Mouse (Mus musculus): ENCODE data around the gene Samd1. TPM values are rescaled to one million over a fixed set of nuclear protein-coding genes. Genes with fewer than 3 reads are reported as not detected.

Samd1 gene
- 5.2 and 5.8 TPM in 2 replicates for polyA plus RNA-seq (2015; fragmentation: Nextera tagmentation; extraction: Ambion mirVana)

GRCm38 (mm10) chr8:83997511-83998141 is at the start of gene Samd1:
Gene Samd1, plus strand, starts transcription at chr8:83997672.

DNA sequence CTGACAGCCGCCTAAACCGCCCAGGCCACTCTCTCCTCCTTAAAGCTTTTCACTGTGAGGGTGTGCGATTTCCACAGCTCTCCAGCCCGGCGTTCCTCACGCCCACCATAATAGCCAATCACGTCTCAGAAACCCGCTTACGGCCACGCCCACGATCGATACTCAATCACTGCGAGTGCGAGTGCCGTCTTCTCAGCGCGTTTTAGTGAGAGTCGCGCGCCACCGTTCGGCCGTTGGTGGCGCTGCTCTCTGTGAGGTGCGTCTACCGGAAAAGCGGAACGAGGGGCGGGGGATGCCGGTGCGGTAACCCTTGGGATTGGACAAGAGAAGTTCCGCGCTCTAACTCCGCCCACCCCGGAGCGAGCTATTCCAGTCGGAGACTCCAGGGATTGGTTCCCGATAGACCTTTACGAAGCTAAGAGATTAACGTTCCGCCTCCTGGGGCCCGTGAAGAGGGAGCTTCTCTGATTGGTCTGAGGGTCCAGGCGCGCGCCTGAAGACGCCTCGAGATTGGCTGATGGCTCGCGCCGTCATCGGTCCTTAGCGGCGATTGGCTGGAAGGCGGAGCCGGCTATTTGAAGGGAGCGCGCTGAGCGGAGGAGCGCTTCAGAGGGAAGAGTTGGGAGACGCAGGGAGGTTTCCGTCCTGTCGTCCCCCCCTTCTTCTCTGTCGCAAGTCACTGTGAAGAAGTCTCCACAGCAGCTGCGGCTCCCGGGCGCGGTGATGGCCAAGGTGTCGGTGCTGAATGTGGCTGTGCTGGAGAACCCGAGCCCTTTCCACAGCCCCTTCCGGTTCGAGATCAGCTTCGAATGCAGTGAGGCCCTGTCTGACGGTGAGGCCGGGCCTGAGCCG is 42.1 kb upstream of the Samd1 start, which contains the start of the genes Gm10644 and Asf1b:
Gene Gm10644 (minus strand): TSS at position 100 of the 852 bp plus-strand sequence.
Gene Asf1b (plus strand): TSS at position 402 of the 852 bp plus-strand sequence.

DNA sequence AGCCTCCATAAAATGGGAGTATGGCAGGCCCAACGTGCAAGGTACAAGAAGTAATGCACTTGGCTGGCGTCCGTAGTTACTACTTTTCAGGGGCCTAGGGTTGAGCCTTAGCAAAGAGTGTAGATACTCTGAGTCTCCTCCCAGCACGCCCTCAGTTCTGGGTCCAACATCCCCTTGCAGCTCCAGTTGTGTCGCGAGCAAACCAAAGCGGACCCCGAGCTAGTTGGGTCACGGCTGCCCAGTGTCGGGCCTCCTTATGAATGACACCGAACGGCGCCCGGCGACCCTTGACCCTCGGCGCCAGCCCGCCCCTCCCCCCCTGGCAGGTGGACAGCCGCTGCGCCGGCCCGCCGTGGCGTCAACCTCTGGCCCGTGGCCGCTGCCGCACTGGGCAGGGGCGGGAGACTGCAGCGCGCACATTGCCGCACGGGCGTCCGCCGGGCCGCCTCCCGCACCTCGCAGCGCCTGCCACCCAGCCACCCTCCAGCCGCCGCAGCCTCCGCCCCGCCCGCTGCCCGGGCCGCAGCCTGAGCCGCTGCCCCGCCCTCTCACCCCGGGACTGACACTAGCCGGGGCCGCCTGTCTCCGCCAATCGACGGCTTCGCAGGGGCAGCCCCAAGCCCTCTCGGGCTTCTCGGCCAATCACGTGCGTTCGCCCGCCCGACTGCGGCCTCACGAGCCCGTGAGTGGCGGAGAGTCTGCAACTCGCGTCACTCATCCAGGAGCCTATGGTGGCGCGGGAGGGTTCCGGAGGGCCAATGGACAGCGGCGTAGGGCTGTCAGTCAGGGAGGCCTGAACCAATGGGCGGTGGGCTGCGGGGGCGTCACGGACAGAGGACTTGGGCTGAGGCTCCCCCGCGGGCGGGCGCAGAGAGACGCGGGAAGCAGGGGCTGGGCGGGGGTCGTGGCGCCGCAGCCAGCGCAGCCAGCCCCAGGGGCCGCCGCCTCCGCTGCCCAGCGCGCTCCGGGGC is 25.0 kb upstream of the Samd1 start, which contains the start of gene Prkaca:
Gene Prkaca (plus strand): TSS at position 844 of the 971 bp plus-strand sequence.

GRCm38 (mm10) chr8:84001281-84002000 is 4.0 kb downstream of the Samd1 start, which contains the start of gene 1700067K01Rik:
Gene 1700067K01Rik, plus strand, starts transcription at chr8:84001502.

GRCm38 (mm10) chr8:84011705-84012498 is 14.4 kb downstream of the Samd1 start, which contains the start of gene 2210011C24Rik:
Gene 2210011C24Rik, minus strand, starts transcription at chr8:84012171.

DNA sequence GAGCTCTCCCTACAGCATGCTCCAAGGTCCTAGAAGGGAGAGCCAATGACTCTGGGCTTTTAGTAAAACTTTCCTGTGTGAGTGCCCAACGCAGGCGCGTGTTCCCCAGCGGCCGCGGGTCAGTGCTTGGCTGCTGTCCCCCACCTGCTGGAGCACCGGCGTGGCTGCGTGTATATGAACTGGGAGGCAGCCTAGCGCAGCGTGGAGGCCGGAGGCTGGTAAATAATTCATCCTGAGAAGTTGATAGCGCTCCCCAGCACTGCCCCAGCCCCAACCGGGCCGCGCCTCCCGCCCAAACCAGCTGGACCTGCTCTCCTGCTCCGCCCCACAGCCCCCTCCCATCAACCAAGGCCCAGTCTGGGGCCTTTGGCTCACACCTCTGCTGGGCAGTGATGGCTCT is 23.6 kb downstream of the Samd1 start, which contains the start of gene Palm3:
Gene Palm3 (plus strand): TSS at position 376 of the 400 bp plus-strand sequence.

GRCm38 (mm10) chr8:84042066-84042947 is 44.8 kb downstream of the Samd1 start, which contains the start of gene Il27ra:
Gene Il27ra, minus strand, starts transcription at chr8:84042589.

DNA sequence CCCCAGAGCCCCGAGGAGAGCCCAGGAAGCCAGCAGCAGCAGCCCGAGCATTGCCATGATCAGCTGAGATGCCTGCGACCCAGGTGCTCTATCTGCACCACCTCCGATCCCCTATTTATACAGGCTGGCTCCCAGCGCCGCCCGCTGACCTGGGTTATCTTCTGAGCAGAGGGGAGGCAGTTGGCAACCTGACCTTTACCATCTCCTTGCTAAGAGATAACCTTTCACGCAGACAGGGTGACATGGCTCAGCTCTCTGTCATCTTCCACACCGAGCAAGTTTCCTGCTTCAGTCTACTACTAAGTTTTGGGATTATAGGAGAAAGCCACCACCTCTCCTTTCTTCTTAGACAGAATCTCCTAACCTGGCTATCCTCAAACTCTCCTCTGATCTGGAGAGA is 47.4 kb downstream of the Samd1 start, which contains the start of gene Rln3:
Gene Rln3 (minus strand): TSS at position 101 of the 400 bp plus-strand sequence.

Small RNAs within 50 kb of the gene (microRNA-seq; reads per million reads assigned to microRNA genes)
- not detected for gene Mir1199 (ENCODE audit: borderline replicate concordance, insufficient number of aligned reads)
- gene Mir8111 (ENCODE audit: borderline replicate concordance, insufficient number of aligned reads): 3.9 reads per million, percentile 2 among the genes with 10 or more reads in this experiment

Other genes with a start within 250 kb of the Samd1 start
- 16.4 and 19.5 TPM in 2 replicates for gene Adgrl1, start 97.6 kb upstream of the Samd1 start, polyA plus RNA-seq (2015; fragmentation: Nextera tagmentation; extraction: Ambion mirVana)
- 0.13 and 0.28 TPM in 2 replicates for gene Gm10644, start 42.5 kb upstream of the Samd1 start, polyA plus RNA-seq (2015; fragmentation: Nextera tagmentation; extraction: Ambion mirVana)
- gene Asf1b, start 42.2 kb upstream of the Samd1 start, polyA plus RNA-seq (2015; fragmentation: Nextera tagmentation; extraction: Ambion mirVana): 17.9 and 18.7 TPM in 2 replicates
- gene Prkaca, start 24.7 kb upstream of the Samd1 start, polyA plus RNA-seq (2015; fragmentation: Nextera tagmentation; extraction: Ambion mirVana): 124 and 163 TPM in 2 replicates
- 0.81 and 1.0 TPM in 2 replicates for gene 1700067K01Rik, start 3.8 kb downstream of the Samd1 start, polyA plus RNA-seq (2015; fragmentation: Nextera tagmentation; extraction: Ambion mirVana)
- 1.3 and 3.4 TPM in 2 replicates for gene 2210011C24Rik, start 14.5 kb downstream of the Samd1 start, polyA plus RNA-seq (2015; fragmentation: Nextera tagmentation; extraction: Ambion mirVana)
- 1.1 and 4.2 TPM in 2 replicates for gene Palm3, start 23.8 kb downstream of the Samd1 start, polyA plus RNA-seq (2015; fragmentation: Nextera tagmentation; extraction: Ambion mirVana)
- gene Il27ra, start 44.9 kb downstream of the Samd1 start, polyA plus RNA-seq (2015; fragmentation: Nextera tagmentation; extraction: Ambion mirVana): 0.97 and 2.4 TPM in 2 replicates
- 0.30 TPM in 1 of 2 replicates, not detected in the other for gene Rln3, start 47.3 kb downstream of the Samd1 start, polyA plus RNA-seq (2015; fragmentation: Nextera tagmentation; extraction: Ambion mirVana)
- gene Gm10643, start 67.5 kb downstream of the Samd1 start, polyA plus RNA-seq (2015; fragmentation: Nextera tagmentation; extraction: Ambion mirVana): 1.0 and 1.3 TPM in 2 replicates
- gene Rfx1, start 69.2 kb downstream of the Samd1 start, polyA plus RNA-seq (2015; fragmentation: Nextera tagmentation; extraction: Ambion mirVana): 5.4 and 6.1 TPM in 2 replicates
- 5.2 and 5.6 TPM in 2 replicates for gene Dcaf15, start 107.1 kb downstream of the Samd1 start, polyA plus RNA-seq (2015; fragmentation: Nextera tagmentation; extraction: Ambion mirVana)
- gene Podnl1, start 128.3 kb downstream of the Samd1 start, polyA plus RNA-seq (2015; fragmentation: Nextera tagmentation; extraction: Ambion mirVana): 0.17 and 0.58 TPM in 2 replicates
- gene Cc2d1a, start 150.3 kb downstream of the Samd1 start, polyA plus RNA-seq (2015; fragmentation: Nextera tagmentation; extraction: Ambion mirVana): 17.6 and 20.0 TPM in 2 replicates
- gene 4930432K21Rik, start 150.4 kb downstream of the Samd1 start, polyA plus RNA-seq (2015; fragmentation: Nextera tagmentation; extraction: Ambion mirVana): 1.3 TPM in 2 replicates
- gene Nanos3, start 187.5 kb downstream of the Samd1 start, polyA plus RNA-seq (2015; fragmentation: Nextera tagmentation; extraction: Ambion mirVana): 5.1 and 7.0 TPM in 2 replicates
- gene Zswim4, start 239.4 kb downstream of the Samd1 start, polyA plus RNA-seq (2015; fragmentation: Nextera tagmentation; extraction: Ambion mirVana): 7.2 and 10.3 TPM in 2 replicates